Mouse (Mus musculus) liver, embryonic 14.5 days (tissue): ENCODE results near the gene Sorcs2.

Experiments used
- CTCF ChIP-seq: IDR thresholded peaks from 2 replicates; pipeline ENCODE4 v1.5.1; 2016; ENCODE audit warnings: antibody characterized with exemption, low read depth, control low read depth
- EP300 ChIP-seq: IDR thresholded peaks from 2 replicates; pipeline ENCODE4 v1.6.1; 2016; ENCODE audit warnings: antibody characterized with exemption, low read depth

- TF ChIP-seq CTCF = peak; percentile 88
- TF ChIP-seq EP300 = no peak
Observed at GRCm38 (mm10) chr5:35971841-35972578, 425.9 kb downstream of the Sorcs2 start.
